Mouse (Mus musculus) kidney, adult 2 months (tissue): ENCODE measurements around the gene Mfsd14a.

ENCODE experiments used
- CTCF ChIP-seq: fragments of 200-500 bp; conservative IDR thresholded peaks from 2 replicates; pipeline ENCODE4 v1.5.1; 2011; ENCODE audit warnings: low read depth, mild to moderate bottlenecking, control low read depth, low read length, moderate library complexity, mixed read lengths; ENCODE audit not compliant: insufficient read depth, insufficient read length
- POLR2A ChIP-seq: fragments of 200-500 bp; IDR thresholded peaks from one replicate; pipeline ENCODE4 v1.6.1; 2011; ENCODE audit warnings: low read depth, low read length, control low read depth

DNA sequence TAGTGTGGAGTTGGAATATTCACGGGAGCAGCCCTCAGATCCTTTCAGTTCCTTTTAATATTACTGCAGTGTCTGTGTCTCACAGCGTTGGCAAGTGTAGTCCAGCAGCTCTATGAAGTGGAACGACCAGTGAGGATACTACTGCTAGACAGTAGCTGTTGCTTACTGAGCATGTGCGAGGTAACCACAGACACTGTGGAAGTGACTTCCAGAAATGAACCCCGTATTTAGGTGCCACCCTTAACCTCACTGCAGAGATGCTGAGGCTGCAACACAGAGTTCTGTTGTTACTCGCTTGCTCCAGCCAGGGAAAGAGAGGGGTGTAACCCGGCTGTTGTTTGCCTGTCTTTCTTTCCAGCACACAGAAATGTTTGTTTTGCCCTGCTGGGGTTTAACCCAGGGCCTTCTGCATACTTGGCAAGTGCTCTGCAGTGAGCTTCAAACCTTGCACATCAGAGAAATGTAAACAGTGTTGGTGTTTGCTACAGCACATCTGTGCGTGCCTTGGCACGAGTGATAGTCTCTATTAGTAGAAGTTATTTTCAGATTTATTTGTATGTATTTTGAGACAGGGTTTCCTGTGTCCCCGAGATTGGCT is 48.1 kb downstream of the Mfsd14a start, which contains the start of gene Trmt13:
- TF ChIP-seq CTCF (no peak), POLR2A (no peak)
